Mouse (Mus musculus) embryonic facial prominence, embryonic 13.5 days (tissue): ENCODE results near the gene Nup160. TPM values are rescaled to one million over a fixed set of nuclear protein-coding genes. Genes with fewer than 3 reads are reported as not detected.

Experiments
- polyA plus RNA-seq: library from polyadenylated mRNA; unstranded; fragments of >200 nt; fragmentation: Nextera tagmentation; extraction: Ambion mirVana; gene quantifications from 2 replicates; pipeline ENCODE4 v1.2.1, GENCODE M21; 2015

The Nup160 gene
- polyA plus RNA-seq, 1 experiment from 2014 or later = 43.6 TPM

Other genes with a start within 250 kb of the Nup160 start
- 2.8 and 3.2 TPM in 2 replicates for gene Ptprj, start 96.6 kb upstream of the Nup160 start, polyA plus RNA-seq
- gene Fnbp4, start 68.2 kb downstream of the Nup160 start, polyA plus RNA-seq = 136 and 139 TPM in 2 replicates
- 1.9 and 2.0 TPM in 2 replicates for gene Agbl2, start 105.5 kb downstream of the Nup160 start, polyA plus RNA-seq
- 192 and 198 TPM in 2 replicates for gene Mtch2, start 169.9 kb downstream of the Nup160 start, polyA plus RNA-seq
- gene C1qtnf4, start 208.6 kb downstream of the Nup160 start, polyA plus RNA-seq = 16.7 and 21.5 TPM in 2 replicates
- gene Kbtbd4, start 227.5 kb downstream of the Nup160 start, polyA plus RNA-seq = 46.1 and 47.0 TPM in 2 replicates
- 208 and 232 TPM in 2 replicates for gene Ndufs3, start 227.6 kb downstream of the Nup160 start, polyA plus RNA-seq